Mouse (Mus musculus): ENCODE results near the gene Timm22.

DNA sequence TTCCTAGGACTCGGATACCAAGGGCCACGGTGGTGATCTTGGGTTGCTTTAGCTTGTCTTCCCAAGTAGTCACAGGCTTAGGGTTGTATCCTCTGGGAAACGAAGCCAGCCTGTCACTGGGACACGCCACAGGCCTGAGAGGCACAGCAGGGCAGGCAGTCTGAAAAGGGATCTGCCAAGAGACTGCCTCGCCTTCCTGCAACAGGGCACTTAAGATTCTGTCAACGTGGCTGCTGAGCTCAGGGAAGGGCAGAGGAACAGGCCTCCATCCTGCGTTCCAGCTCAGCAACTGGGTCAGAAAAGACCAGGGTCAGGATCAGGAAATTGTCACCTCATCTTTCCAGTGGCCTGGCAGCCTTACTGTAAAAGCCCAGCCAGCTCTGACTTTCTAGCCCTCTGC lies 22.8 kb downstream of the Timm22 start:
- TF ChIP-seq POLR2A (IDR thresholded peaks at IDR 0.05; ENCODE audit: low read depth, low read length) (no peak), CTCF (IDR thresholded peaks at IDR 0.05; ENCODE audit: extremely low read depth, insufficient read length, insufficient replicate concordance, low read depth, low read length) (no peak)
